Comparison of ENCODE assay signal across 8 mouse cellular contexts in genomic region chr2:129947847-129948553, GRCm38 (mm10).
DNase-seq lines count a peak whose midpoint lies in the region; ATAC-seq lines count a peak whose summit lies in the region.

No protein-coding gene starts in this region.

- WGBS in heart, embryonic 14.5 days, result 19% methylated on average over 20 of the region's 20 CpGs
- 43% methylated on average over 20 of the region's 20 CpGs for WGBS in hindbrain, embryonic 16.5 days
- 33% methylated on average over 20 of the region's 20 CpGs for WGBS in midbrain, embryonic 11.5 days

- peak overlapping the region; percentile 50; the same call in 1 of the 2 replicates for H3K9ac ChIP-seq in heart, embryonic 14.5 days (ENCODE audit: low read length)
- H3K9ac ChIP-seq in hindbrain, embryonic 16.5 days (ENCODE audit: low read depth, low read length), result peak overlapping the region; percentile 46
- H3K9ac ChIP-seq in midbrain, embryonic 11.5 days (ENCODE audit: low read length), result peak overlapping the region; percentile 47

- no peak for DNase-seq in heart, adult 8-10 months (ENCODE audit: low spot score)
- peak; percentile 89 for DNase-seq in midbrain, embryonic 11.5 days (ENCODE audit: low spot score, missing footprints)
- no peak for DNase-seq in left cerebral cortex, adult 8-10 months (ENCODE audit: low spot score in 2 of 2)
- no peak for DNase-seq in adrenal gland, postnatal 10 days

- H3K4me1 ChIP-seq in heart, embryonic 14.5 days (ENCODE audit: control insufficient read depth in 2 of 2, insufficient read depth in 2 of 2, low read length in 2 of 2), result peaks cover 4 to 7% of the 10 kb centered on the region in 2 experiments
- no peaks in the 10 kb centered on the region for H3K4me1 ChIP-seq in hindbrain, embryonic 16.5 days (ENCODE audit: control insufficient read depth, insufficient read depth, low read depth, low read length)
- H3K4me1 ChIP-seq in midbrain, embryonic 11.5 days (ENCODE audit: control insufficient read depth, insufficient read depth, low read length), result peaks cover 3% of the 10 kb centered on the region; the same call in 1 of the 2 replicates

- H3K27me3 ChIP-seq in heart, embryonic 14.5 days (ENCODE audit: control insufficient read depth, insufficient read depth, low read length), result no peaks in the 10 kb centered on the region
- H3K27me3 ChIP-seq in hindbrain, embryonic 16.5 days (replicated peaks; ENCODE audit: control insufficient read depth, insufficient read depth, low read length), result no peaks in the 10 kb centered on the region
- H3K27me3 ChIP-seq in midbrain, embryonic 11.5 days (ENCODE audit: control insufficient read depth, insufficient read depth, low read length), result no peaks in the 10 kb centered on the region

- H3K4me2 ChIP-seq in heart, embryonic 14.5 days (ENCODE audit: low read length), result peak overlapping the region; percentile 58
- H3K4me2 ChIP-seq in hindbrain, embryonic 16.5 days (ENCODE audit: low read length), result peak overlapping the region; percentile 39
- peak overlapping the region; percentile 39 for H3K4me2 ChIP-seq in midbrain, embryonic 11.5 days

- H3K27ac ChIP-seq in heart, embryonic 14.5 days (replicated peaks in 1 of 2; ENCODE audit: control insufficient read depth in 1 of 2, insufficient read depth in 1 of 2, low read depth in 2 of 2, low read length in 2 of 2), result peak overlapping the region; percentile 50 to 72
- H3K27ac ChIP-seq in hindbrain, embryonic 16.5 days (ENCODE audit: low read depth, low read length), result no peak overlapping the region
- H3K27ac ChIP-seq in midbrain, embryonic 11.5 days (ENCODE audit: low read depth, low read length), result no peak overlapping the region

- ATAC-seq in heart, embryonic 14.5 days (ENCODE audit: insufficient number of reproducible peaks, insufficient read depth, low FRiP score, low read depth), result no peak
- ATAC-seq in common myeloid progenitor, adult 5-6 weeks (replicated peaks; ENCODE audit: low read depth, poor library complexity, severe bottlenecking), result 0 out of 2 replicates have a peak, but pooled peaks have one; percentile 8
- ATAC-seq in hindbrain, embryonic 16.5 days, result no peak
- no peak for ATAC-seq in midbrain, embryonic 11.5 days (ENCODE audit: low FRiP score)
- no peak for ATAC-seq in inflammation-experienced regulatory T-cells, adult 6 months

- no peaks in the 10 kb centered on the region for H3K36me3 ChIP-seq in heart, embryonic 14.5 days (ENCODE audit: control insufficient read depth, insufficient read depth, low read length)
- H3K36me3 ChIP-seq in hindbrain, embryonic 16.5 days (ENCODE audit: control insufficient read depth, insufficient read depth, low read length), result no peaks in the 10 kb centered on the region
- no peaks in the 10 kb centered on the region for H3K36me3 ChIP-seq in midbrain, embryonic 11.5 days (ENCODE audit: control insufficient read depth, insufficient read depth, low read length)

- peak overlapping the region; percentile 16 to 33; a peak in 3 of 4 replicates for H3K4me3 ChIP-seq in heart, embryonic 14.5 days (ENCODE audit: control insufficient read depth in 1 of 2, insufficient read depth in 1 of 2, low read depth in 1 of 2, low read length in 2 of 2)
- no peak overlapping the region for H3K4me3 ChIP-seq in hindbrain, embryonic 16.5 days (ENCODE audit: low read length)
- H3K4me3 ChIP-seq in midbrain, embryonic 11.5 days (ENCODE audit: low read depth, low read length), result peak overlapping the region; percentile 18; the same call in 1 of the 2 replicates

- H3K9me3 ChIP-seq in heart, embryonic 14.5 days (ENCODE audit: control insufficient read depth, low read length), result no peaks in the 10 kb centered on the region
- no peaks in the 10 kb centered on the region for H3K9me3 ChIP-seq in hindbrain, embryonic 16.5 days (ENCODE audit: control insufficient read depth, low read length)
- no peaks in the 10 kb centered on the region for H3K9me3 ChIP-seq in midbrain, embryonic 11.5 days (ENCODE audit: control insufficient read depth, low read length)

Comparison
In these comparisons a context has a peak if more than half of its experiments do, and no peak if none do; other contexts are left out.
1. H3K27ac ChIP-seq: peak in heart, embryonic 14.5 days (2 of 2); none in hindbrain, embryonic 16.5 days (single experiment) and midbrain, embryonic 11.5 days (single experiment).
2. Peak in every context shown above with its lines, with median percentiles within 50 percentile points of each other: H3K4me2 ChIP-seq and H3K9ac ChIP-seq.